Comparison of ENCODE assay signal across 16 mouse cellular contexts in the genomic region with DNA sequence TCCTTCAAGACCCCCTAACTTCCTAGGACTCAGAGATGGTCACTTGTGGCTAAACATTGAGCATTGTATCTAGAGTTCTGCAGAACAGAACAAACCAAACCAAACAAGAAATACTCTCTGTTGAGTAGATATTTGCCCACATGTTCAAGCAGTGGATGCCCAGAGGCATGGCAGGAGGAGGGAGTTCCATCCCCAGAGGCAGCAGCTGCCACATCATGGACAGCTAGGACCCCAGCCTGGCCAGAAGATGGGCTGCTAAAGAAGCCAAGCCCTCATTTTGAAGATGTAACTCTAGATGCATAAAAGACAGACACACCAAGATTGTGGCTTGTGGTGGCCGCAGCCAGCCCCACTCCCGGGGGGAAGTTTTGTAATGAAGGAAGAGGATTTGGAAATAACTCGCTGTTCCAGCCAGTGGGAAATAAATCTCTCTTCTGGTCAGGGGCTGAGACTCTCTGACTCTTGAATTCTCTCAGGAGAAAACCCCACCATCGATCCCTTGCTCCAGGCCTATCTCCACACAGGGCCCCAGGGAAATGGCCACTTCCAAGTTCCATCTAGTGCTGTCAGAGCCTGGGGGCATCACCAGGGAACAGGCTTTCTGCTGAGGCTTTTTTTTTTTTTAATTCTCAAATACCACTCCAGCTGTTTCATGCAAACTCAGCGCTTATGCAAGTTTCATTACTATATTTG.
DNase-seq lines count a peak whose midpoint lies in the region; ATAC-seq and TF ChIP-seq lines count a peak whose summit lies in the region.
"Had no signal": no experiment of that assay in that cellular context is flagged by ENCODE, and none has a peak within 500 bp of the region (broad histone marks: within the 10 kb centered on the region; RNA-seq: fewer than 3 reads in every experiment).

No protein-coding gene starts in this region.

- 71% methylated on average over 5 of the region's 5 CpGs for WGBS in heart, embryonic 11.5 days (ENCODE audit: insufficient replicate concordance)
- WGBS in lung, postnatal 0 days: 36% methylated on average over 5 of the region's 5 CpGs

- DNase-seq in heart, adult 18-20 months: peak; percentile 30 to 51
- DNase-seq in lung, postnatal 0 days (ENCODE audit: low spot score): peak; percentile 63
- DNase-seq in lung, postnatal 10 days: no peak
- DNase-seq in heart, adult 9 months (ENCODE audit: low spot score in 2 of 2): peak; percentile 2 to 43
- no peak for DNase-seq in spleen, postnatal 36 days (ENCODE audit: low spot score in 2 of 2)
- DNase-seq: cerebellum, adult 8-10 months; kidney, postnatal 4 days; layer of hippocampus, postnatal 36 days; thymus, adult 2 months had no signal

- TF ChIP-seq EP300 in lung, postnatal 0 days (IDR thresholded peaks at IDR 0.05): no peak

- H3K27ac ChIP-seq in heart, embryonic 11.5 days (ENCODE audit: low read depth, low read length): no peak overlapping the region
- no peak overlapping the region for H3K27ac ChIP-seq in lung, postnatal 0 days (ENCODE audit: low read length)
- H3K27ac ChIP-seq: embryonic facial prominence, embryonic 13.5 days; hindbrain, embryonic 14.5 days; lung, embryonic 15.5 days had no signal

- H3K27me3 ChIP-seq in heart, embryonic 11.5 days (ENCODE audit: control insufficient read depth, insufficient read depth, low read length): no peaks in the 10 kb centered on the region
- H3K27me3 ChIP-seq in lung, postnatal 0 days (replicated peaks; ENCODE audit: insufficient read depth, low read length): no peaks in the 10 kb centered on the region
- H3K27me3 ChIP-seq in myocyte (ENCODE audit: control insufficient read depth, insufficient read depth, insufficient read length): no peaks in the 10 kb centered on the region
- H3K27me3 ChIP-seq: CH12.LX; embryonic facial prominence, embryonic 13.5 days; lung, embryonic 15.5 days had no signal

- TF ChIP-seq CTCF in lung, postnatal 0 days (IDR thresholded peaks at IDR 0.05): no peak

- no peaks in the 10 kb centered on the region for H3K4me1 ChIP-seq in heart, embryonic 11.5 days (ENCODE audit: control insufficient read depth, insufficient read depth, low read length)
- H3K4me1 ChIP-seq in lung, postnatal 0 days (ENCODE audit: insufficient read depth, low read depth, low read length): no peaks in the 10 kb centered on the region; the same call in 1 of the 2 replicates

- no peaks in the 10 kb centered on the region for H3K36me3 ChIP-seq in heart, embryonic 11.5 days (ENCODE audit: control insufficient read depth, insufficient read depth, low read length)
- no peaks in the 10 kb centered on the region for H3K36me3 ChIP-seq in lung, postnatal 0 days (ENCODE audit: insufficient read depth, low read length)
- H3K36me3 ChIP-seq in myocyte (ENCODE audit: control insufficient read depth, insufficient read depth): no peaks in the 10 kb centered on the region
- H3K36me3 ChIP-seq: embryonic facial prominence, embryonic 13.5 days; lung, embryonic 15.5 days had no signal

- H3K9me3 ChIP-seq in heart, embryonic 11.5 days (replicated peaks; ENCODE audit: control insufficient read depth, low read length): no peaks in the 10 kb centered on the region
- H3K9me3 ChIP-seq in lung, postnatal 0 days (ENCODE audit: low read length): no peaks in the 10 kb centered on the region
- H3K9me3 ChIP-seq: embryonic facial prominence, embryonic 13.5 days; lung, embryonic 15.5 days had no signal

- no peak overlapping the region for H3K4me3 ChIP-seq in heart, embryonic 11.5 days (ENCODE audit: low read depth, low read length)
- H3K4me3 ChIP-seq in lung, postnatal 0 days (ENCODE audit: low read depth, low read length): no peak overlapping the region
- no peak overlapping the region for H3K4me3 ChIP-seq in myocyte
- H3K4me3 ChIP-seq: embryonic facial prominence, embryonic 13.5 days; lung, embryonic 15.5 days had no signal

- no peak overlapping the region for H3ac ChIP-seq in myocyte (ENCODE audit: control insufficient read depth, insufficient read length)

- ATAC-seq in heart, embryonic 11.5 days (replicated peaks; ENCODE audit: insufficient number of reproducible peaks, low FRiP score, low TSS enrichment): no peak
- 0 out of 2 replicates have a peak, but pooled peaks have one; percentile 6 for ATAC-seq in lung, postnatal 0 days
- ATAC-seq: intestine, embryonic 16.5 days had no signal

- TF ChIP-seq POLR2A in myocyte (IDR thresholded peaks at IDR 0.05; ENCODE audit: insufficient read length, low read depth): no peak

- H3K79me2 ChIP-seq in myocyte (ENCODE audit: control insufficient read depth, insufficient read depth): no peaks in the 10 kb centered on the region

- no peak overlapping the region for H3K4me2 ChIP-seq in heart, embryonic 11.5 days
- H3K4me2 ChIP-seq in lung, postnatal 0 days (replicated peaks; ENCODE audit: low read depth, low read length): no peak overlapping the region
- peak overlapping the region; percentile 20 for H3K4me2 ChIP-seq in myocyte (ENCODE audit: low read depth)
- H3K4me2 ChIP-seq: embryonic facial prominence, embryonic 13.5 days; hindbrain, embryonic 14.5 days; lung, embryonic 15.5 days had no signal

- H3K9ac ChIP-seq in heart, embryonic 11.5 days (ENCODE audit: low read depth, low read length): no peak overlapping the region
- H3K9ac ChIP-seq in lung, postnatal 0 days (replicated peaks; ENCODE audit: low read depth): no peak overlapping the region
- H3K9ac ChIP-seq: embryonic facial prominence, embryonic 13.5 days; hindbrain, embryonic 14.5 days; lung, embryonic 15.5 days had no signal

TF ChIP-seq in myocyte, 11 proteins besides CTCF, POLR2A, EP300 and RAD21:
- TF ChIP-seq MYOG (IDR thresholded peaks at IDR 0.05; ENCODE audit: control insufficient read depth in 1 of 3, insufficient read depth in 1 of 3, insufficient read length in 2 of 3, low read depth in 2 of 3) (peak in 1 of 3 experiments; percentile 49), MYOD1 (IDR thresholded peaks at IDR 0.05; ENCODE audit: control insufficient read depth in 1 of 3, insufficient read length in 2 of 3, low read depth in 2 of 3) (peak in 2 of 3 experiments; percentile 68 to 72), POLR2AphosphoS2 (IDR thresholded peaks at IDR 0.05; ENCODE audit: insufficient read length, low read depth) (no peak), CEBPB (IDR thresholded peaks at IDR 0.05; ENCODE audit: insufficient read depth, poor library complexity, severe bottlenecking) (0 out of 2 replicates have a peak, but pooled peaks have one; percentile 22), REST (IDR thresholded peaks at IDR 0.05; ENCODE audit: insufficient read depth, insufficient read length) (no peak)

Comparison
In these comparisons a context has a peak if more than half of its experiments do, and no peak if none do; other contexts are left out.
1. DNase-seq: peak in heart, adult 18-20 months (2 of 2), lung, postnatal 0 days (single experiment) and heart, adult 9 months (2 of 2); none in lung, postnatal 10 days (single experiment) and spleen, postnatal 36 days (0 of 2).